Mouse (Mus musculus): ENCODE measurements around the gene 6430531B16Rik. TPM values are rescaled to one million over a fixed set of nuclear protein-coding genes. Genes with fewer than 3 reads are reported as not detected.

6430531B16Rik gene
- 1 to 10 TPM in 1 of 4 experiments, under 1 TPM in 2, not detected in 1; 0.31 to 1.1 (median 0.83) TPM for total RNA-seq (2022)

DNA sequence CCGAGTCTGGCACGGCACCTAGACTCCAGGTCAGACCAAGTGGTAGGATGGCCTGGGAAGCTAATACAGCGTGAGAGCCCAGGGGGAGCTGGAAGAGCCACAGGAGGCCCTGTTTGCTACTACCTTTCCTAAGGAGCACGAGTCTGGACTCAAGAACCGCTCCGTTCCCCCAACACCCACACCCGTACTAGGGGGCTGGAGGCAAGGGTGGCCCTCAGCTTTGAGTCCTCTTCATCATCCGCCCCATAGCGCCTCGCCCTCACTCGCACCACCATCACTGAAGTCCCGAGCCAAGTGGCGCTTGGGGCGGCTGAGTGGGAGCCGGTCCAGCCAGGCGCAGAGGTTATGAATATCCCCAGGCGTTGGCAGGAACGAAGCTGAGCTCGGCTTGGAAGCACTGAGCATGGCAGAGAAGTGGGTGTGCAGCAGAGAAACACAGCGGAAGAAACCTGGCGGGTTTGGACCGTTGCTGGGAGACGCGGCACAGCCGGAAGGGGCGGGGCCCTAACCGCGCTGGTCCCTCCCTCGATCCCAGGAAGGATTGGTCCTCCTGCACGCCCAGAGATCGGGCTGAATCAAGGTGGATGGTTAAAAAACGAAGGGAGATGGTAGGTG lies at the start of gene 6430531B16Rik:
Gene 6430531B16Rik, minus strand, starts transcription at position 478 of the 615 bp plus-strand sequence.
- peak; percentile 80 for DNase-seq

DNA sequence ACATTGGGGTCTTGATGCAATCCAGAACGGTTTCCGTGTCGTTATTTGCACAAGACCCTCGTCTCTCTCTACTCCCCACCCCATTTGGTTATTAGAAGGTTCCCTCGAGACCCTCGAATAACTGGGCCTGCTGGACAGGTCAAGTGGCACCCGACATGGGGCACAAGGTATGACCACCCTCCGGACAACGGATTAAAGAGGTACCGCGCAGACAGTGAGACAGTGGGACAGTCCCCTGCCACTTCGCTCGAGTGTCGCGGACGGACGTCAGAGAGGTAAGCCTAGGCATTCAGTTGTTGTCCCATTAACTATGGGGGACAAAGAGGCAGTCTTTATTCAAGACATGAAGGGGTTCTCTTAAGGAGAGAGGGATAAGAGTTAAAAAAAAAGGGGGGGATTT lies 32.8 kb upstream of the 6430531B16Rik start:
- no peak for DNase-seq

DNA sequence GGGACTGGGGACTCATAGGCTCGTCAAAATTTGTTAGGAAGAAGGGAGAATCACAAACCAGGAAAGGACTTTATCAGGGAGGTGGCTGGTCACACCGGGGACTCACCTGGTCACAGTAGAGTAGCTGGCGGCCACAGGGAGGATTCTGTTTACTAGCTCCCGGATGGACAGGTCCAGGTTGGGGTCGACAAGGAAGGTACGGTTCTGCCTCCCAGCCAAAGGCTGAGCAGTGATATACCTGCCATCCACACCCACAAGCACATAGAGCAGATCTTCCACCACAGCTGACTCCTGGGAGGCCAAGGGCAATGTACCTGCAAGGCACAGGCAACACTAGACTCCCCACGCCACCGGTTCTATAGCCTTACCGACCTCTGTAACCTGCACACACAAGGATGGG lies 29.2 kb upstream of the 6430531B16Rik start:
- DNase-seq, result no peak

DNA sequence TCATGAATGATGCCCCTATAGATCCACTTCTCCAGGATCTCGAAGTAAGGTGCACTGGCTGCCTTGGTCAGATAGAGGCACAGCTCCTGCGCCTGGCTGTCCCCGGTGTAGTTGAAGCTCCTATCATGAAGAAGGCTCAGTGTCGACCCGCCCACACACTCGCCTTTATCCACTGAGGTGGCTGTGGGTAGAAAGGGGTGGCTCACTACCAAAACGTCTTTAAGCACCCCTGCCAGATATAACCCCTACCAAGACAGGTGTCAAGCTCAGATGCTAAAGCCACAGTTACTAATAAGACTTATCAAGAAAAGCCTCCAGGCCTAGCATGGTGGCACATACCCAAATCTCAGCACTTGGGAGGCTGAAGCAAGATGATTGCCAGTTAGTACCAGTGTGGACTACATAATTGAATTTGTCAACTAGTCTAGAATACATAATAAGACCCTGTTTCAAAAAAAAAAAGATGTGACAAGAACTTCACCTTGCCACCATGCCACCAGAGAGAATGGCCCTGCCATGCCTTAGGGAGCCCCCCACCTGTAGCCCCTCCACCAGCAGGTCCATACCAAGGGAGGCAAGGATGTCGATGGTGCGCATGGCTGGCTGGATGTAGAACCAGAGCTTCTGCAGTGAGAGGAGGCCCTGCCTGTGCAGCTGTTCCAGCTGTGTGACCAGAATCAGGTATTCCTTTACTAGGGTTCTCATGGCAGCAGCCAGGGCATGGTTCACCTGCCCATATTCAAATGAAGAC lies 28.5 kb upstream of the 6430531B16Rik start:
- DNase-seq, result no peak

DNA sequence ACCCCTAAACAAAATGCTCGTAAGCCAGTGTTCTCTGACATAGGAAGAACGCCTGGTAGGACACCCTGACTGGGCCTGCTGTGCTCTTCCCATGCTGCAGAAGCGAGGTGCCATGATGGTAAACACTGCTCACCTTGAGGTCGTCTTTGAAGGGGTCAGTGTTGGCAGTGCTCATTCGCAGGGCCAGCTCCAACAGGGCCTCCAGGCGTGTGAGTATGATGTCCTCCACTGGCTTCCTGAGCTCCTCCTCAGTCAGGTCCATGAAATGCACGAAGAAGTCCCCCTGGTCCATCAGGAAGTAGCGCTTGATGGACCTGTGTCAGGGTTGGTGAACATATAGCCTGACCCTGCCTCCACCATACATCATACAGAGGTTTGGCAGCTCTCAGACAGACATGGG lies 26.1 kb upstream of the 6430531B16Rik start:
- no peak for DNase-seq

DNA sequence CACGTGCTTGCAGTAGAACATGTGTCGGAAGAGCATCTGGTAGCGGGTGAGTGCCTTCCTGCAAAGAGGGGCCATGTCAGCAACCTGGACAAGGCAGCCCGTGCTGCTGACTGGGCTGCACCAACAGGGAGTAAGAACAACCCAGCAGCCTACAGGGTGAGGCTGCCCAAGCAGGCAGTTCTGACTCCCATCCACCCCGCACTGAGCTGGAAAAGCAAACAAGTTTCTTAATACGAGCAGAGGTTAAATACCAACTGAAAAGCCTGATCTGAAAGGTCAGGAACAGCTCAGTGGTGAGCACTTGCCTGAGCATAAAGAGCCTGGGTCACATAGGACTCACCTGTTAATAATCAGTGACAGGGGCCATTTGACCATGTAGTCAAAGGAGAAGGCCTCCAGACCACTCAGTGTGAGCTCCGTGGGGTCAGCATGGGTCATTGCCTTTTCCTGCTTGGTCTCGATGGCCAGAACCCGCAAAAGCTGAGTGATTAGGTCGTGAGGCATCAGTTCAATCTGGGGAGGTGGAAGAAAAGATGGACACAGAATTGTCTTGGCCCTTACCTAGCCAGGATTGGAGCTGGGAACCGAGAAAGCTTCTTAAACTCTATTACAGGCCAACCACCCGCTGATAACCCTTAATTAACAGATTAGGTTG lies 22.7 kb upstream of the 6430531B16Rik start:
- DNase-seq, result no peak

DNA sequence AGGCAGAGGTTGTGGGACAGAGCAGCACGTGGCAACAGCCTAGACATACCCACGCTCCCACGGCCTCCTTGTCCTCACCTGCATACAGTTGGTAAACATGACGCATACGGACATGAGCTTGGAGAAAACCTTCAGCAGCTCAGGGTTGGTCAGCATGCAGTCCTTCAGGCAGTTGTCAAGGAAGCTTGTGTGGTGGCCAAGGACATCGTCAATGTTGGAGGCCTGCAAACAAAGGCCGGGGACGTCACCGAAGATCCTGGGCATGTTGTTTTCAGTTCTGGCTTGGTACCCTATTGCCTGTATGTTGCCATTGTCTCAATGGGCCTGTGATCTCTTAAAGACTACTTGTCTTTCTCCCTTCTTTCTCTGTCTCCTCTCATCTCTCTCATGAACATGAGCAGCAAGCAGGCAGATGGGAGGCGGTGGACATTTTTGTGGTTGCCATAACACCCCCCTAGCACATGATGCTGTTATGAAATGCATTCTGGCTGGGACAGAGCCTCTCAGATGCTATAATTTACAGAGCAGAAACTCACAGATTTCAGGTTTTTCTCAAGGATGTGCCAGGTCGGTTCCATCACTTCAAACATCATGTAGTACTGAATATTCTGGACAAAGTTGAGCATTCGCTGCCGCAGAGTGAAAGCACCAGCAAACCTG lies 20.3 kb upstream of the 6430531B16Rik start:
- DNase-seq, result peak; percentile 18

DNA sequence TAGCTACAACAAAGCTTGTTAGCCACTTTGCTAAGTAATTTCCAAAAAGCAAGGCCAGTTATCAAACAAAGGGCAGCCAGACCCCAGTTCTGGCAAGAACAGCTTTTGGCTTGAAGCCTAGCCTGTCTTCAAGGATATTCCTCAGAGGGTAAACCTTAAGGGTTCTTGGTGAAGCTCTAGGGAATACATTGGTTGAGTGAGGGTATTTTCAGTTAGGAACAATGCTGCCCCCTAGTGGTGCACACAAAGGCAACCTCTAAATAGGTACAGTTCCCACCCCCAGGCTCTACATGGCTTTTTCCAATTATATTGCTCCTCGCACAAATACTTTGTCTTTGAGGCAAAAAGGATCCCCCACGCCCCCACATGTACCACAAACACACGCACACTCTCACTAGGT lies 16.1 kb upstream of the 6430531B16Rik start:
- peak; percentile 42 for DNase-seq

DNA sequence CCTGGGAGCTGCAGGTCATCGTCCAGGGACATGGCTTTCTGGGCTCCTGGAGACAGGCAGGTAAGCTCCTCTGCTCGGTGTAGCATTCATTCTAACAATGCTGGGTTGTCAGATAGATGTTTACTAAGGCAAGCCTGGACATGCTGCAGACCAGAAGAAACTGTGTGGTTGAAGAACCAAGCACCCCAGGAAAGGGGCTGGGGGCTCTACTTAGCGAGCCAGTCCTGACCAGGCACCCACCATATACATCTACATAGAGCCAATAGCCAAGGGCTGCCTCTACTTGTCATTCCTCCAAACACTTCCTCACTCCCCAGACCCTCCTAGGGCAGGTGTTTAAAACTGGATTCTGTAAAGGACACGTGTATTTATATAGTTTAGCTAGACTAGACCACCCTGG lies 15.6 kb upstream of the 6430531B16Rik start:
- no peak for DNase-seq

DNA sequence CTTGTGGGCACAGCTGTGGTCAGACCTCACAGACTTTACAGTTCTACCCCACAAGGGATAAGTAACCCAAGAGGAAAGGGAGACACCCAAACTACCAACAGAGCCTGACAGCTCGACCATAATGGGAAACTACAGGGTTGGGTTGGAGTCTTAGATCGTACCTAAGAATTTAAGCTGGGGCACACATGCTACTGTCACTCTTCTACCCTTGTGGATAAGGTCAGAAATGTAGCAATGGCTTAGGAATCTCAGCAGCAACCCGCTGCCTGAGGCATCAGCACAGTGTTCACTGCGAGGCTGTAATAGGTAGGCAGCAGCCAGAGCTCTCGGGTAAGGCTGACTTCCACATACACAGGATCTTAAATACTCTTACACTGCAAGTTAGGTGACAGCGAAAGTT lies 15.0 kb upstream of the 6430531B16Rik start:
- DNase-seq, result no peak

DNA sequence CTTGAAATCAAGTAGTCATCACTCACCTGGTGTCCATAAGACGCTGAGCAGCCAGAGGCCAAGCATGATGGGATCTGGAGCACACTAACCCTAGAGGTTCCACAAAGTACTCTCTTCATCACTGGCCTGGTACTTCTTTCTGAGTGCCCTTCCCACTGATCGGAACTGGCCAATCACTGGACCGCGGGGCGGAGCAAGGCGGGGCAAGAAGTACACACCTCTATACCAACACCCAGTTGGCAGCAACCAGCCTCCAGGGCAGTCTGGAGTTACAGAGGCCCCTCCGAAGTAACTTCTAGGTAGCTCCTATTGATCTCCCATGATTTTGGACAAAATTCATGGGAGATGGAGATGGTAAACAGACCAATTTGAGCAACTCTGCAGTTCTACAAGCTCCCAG lies 13.9 kb upstream of the 6430531B16Rik start, which contains the start of gene Adam8:
Gene Adam8, minus strand, starts transcription at position 157 of the 400 bp plus-strand sequence.
- DNase-seq, result no peak

DNA sequence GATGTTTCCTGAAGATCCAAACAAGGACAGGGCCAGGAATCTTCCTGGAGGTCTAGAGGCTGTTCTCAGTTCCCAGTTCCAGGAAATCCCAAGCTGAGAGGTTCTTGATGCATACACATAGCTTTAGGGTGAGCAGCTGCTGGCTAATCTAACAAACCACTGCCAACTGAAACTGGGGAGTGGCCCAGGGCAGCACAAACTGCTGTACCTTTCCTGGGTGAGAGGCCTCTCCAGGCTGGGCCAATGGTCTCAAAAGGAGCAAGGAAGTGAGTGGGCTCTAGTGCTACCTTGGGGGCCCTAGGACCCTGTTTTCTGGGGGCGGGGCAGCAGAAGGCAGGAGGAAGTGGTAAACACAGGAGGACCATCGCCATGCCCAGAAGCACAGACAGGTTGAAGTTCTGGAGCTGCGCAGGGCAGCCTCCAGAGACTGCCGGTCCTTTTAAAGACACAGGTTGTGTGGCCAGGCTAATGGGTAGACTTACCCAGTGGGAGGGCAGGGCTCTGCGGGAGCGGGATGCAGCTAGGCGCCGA lies 12.4 kb upstream of the 6430531B16Rik start:
- DNase-seq, result no peak

DNA sequence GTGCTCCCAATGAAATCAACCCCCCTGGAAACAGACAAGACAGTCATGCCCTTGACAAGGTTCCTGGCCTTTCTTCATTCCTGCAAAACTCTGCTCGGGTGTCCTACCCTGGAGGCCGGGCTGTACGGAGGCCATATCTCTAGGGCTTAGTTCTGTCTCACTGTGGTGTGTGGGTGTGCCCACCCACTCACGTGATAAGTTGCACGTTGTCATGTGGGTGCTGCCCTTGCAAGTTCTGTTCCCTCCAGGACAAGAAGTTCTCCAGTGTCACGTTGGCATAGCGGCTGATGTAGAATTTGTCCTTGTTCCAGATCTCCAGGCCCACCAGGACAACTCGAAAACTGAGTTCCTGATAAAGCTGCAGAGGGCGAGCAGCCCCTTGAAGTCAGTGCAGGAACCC lies 9.7 kb upstream of the 6430531B16Rik start:
- DNase-seq, result no peak

DNA sequence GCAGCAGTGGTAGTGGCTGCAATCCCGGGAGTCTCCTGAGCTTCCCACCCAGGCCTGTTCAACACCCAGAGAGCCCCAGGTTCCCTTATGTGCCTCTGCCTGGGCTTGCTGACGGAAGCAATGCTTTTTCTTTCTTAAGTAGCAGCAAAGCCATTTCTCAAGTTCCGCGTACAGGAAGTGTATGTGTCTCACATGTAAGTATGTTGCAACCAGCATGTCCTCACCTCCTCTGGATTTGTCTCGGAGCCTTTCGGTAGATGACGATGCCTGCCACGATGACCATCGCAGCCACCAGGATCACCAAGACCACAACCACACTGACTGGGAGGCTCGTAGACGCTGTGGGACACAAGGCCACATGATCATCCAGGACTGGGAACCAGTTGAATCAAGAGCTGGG lies 6.0 kb upstream of the 6430531B16Rik start:
- DNase-seq, result no peak

DNA sequence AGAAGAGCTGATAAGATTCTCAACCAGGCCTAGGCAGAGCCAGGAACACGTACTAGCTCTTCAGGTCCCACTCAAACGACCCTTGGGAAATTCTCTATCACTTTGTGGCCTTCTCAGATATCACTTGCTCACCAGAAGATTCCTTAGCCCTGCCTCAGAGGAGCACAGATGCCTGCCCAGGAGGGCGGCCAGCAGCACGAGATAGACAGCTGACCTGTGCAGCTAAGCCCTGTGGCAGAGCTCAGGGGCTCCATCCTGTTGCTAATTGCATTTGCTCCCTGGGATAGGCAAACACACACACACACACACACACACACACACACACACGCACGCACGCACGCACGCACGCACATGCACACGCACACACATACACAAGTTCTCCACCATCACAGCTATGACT lies 3.5 kb upstream of the 6430531B16Rik start:
- no peak for DNase-seq

DNA sequence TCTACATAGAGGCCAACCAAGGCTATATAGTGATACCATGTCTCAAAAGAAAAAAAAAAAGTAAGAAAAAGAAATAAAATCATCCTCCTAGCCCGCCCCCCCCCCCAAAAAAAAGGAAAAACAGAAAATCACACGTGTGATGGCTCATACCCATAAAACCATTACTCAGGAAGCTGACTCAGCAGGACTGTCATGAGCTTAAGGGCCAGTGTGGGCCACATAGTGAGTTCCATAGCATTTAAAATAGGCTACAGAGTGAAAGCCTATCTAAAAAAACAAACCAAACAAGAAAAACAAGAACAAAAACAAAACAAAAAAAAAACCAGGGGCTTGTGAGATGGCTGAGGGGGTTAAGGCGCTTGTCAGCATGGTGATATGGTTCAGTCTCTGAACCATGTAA lies 2.2 kb upstream of the 6430531B16Rik start:
- DNase-seq, result no peak

DNA sequence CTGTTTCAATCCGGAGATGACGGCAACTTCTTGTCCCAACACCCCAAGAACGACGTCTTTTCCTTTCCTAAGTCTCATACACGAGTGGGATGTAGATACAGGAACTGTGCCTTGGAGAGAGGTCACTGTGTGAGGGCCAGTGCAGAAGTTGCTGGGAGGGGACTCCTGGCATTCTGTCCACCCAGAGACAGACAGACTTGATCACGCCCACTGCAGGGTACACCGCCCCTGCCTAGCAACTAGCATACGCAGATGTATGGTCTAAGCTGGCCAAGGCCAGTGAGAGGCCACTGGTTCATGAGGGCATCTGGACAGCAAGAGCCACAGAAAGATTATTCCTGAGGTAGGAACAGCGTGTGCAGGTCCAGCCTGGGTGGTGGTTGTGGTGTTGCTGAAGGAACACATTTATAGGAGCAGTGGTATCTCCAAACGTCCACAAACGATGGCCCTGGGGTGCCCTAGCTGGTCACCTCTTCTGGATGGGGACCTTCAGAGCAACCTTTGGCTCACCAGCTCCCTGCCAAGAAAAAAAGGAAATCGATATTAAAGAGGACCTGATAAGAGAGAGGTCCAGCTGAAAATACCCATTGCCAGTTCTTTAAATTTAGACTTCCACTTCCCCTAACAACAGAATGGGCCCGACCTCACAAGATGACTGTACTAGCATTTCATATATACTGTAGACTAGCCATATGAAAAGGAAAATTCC lies 610 bp upstream of the 6430531B16Rik start:
- DNase-seq, result no peak

DNA sequence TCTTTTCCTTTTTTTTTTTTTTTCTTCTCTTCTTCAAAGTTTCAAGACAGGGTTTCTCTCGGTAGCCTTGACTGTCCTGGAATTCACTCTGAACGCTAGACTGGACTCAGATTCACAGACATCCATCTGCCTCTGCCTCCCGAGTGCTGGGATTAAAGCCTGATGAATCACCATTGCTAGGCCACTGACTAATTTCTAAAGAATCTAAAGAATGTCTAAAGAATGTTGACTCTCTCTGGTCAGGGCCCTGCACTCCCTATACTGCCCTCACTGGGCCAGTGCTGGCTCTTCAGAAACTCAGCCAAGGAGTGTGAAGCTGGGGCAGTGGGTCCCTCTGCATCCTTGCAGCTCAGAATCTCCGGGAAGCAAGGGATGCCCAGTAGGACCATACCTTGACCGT lies 3.1 kb downstream of the 6430531B16Rik start:
- no peak for DNase-seq

DNA sequence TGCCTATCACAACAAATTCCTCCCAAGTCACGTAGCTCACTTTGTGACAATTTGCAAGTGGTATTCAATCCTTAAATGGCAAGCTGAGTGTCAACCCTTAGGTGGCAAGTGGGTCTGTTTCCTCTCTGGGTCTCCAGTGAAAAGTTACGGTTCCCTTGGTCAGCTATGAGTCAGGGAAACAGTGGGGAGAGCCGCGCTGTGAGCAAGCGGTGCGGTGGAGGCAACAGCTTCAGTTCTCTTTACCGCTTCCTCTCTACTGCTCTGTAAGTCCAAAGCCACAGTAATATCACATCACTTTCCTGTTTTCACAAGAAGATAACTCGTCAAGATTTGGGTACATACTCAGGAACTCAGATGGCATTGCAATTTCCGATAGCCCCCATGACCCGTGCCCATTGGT lies 4.2 kb downstream of the 6430531B16Rik start:
- no peak for DNase-seq

DNA sequence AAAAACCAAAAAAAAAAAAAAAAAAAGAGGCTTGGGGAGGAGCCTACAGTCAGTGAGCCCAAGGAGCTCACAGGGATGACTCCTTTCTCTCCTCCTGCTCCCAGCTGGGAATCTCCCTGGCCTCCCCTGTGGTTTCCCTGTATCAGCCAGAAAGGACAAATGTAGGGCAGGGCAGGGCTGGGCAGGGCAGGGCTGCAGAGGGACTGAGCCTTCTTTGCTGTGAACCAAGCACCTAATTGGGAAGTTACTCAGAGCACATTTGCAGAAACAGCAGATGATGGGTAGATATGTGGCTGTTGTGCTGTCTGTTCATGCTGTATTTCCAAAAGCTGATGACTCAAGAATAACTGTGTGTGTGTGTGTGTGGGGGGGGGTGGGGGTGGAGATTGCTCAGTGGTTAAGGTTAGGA lies 5.6 kb downstream of the 6430531B16Rik start:
- no peak for DNase-seq

DNA sequence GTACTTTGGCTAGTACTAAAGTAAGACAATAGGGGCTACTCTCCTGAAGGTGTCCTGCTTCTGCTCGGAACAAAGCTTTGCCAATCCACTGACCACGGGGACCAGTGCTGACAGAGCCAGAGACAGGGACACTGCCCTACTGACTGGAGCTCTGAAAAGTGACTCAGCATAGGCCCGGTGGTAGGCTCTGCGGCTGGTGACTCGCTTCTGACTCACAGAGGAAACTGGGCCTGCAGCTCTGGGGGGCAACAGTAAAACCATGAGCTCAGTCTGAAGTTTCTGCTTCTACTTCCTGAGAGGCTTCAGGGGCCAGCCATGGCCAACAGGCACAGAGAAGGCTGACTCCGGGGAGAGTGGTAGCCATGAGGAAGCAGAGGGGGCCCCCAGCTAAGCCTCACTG lies 7.1 kb downstream of the 6430531B16Rik start:
- no peak for DNase-seq

DNA sequence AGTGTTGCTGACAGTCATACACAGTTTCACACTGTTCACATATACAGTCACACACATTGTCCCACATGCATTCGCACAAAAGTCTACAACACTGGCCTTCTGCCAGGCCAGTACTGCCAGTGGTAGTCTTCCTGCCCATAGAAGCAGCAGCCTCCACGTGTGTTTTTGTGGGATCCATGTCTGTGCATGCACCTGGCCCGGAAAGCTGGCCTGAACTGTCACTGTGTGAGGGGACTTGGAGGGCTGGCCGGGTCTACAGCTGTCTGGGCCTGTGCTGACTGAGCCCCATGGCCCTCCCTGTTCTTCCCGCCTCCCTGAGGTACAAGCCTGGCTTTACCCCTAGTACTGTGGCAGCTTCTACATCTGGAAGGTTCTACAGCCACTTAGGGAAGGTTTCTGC lies 7.6 kb downstream of the 6430531B16Rik start:
- DNase-seq, result no peak

Measured in adrenal gland, adult 8-10 months (tissue).